Mouse (Mus musculus): ENCODE results near the gene Paip2b.

- TF ChIP-seq CTCF (conservative IDR thresholded peaks at IDR 0.05; ENCODE audit: low read length) (no peak), NANOG (IDR thresholded peaks at IDR 0.05; ENCODE audit: borderline replicate concordance, low read length) (no peak)
These were observed 10.6 kb downstream of the Paip2b start for GRCm38 (mm10) chr6:83820727-83821515.

Measured in E14TG2a.4 (cell line).